Mouse (Mus musculus) layer of hippocampus, adult 11-12 months (tissue): Measurements from ENCODE around the gene Reck.

Experiments
- DNase-seq: peaks from one replicate; pipeline ENCODE4 v3.0.0; 2022; ENCODE audit warnings: low spot score

Reck gene

DNA sequence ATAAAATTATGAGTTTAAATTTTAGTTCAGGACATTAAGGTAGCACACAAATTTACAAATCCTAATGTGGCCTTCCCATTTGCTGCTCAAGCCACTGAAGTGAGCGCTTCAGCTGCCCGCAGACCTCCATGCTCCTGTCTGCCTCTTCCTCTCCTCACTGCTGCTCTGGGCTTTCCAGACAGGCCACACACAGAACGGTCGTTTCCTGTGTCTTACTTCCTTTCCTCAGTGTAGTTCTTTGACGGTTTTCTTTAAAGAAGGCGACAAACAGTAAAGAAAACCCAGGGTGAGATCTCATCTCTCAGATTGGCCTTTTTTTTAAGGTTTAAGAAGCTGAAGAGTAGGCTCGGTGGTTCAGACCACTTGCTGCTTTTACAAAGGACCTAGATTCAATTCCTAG lies 28.4 kb downstream of the Reck start:
- no peak for DNase-seq

- DNase-seq = peak; percentile 70
These were observed 31.1 kb downstream of the Reck start for GRCm38 (mm10) chr4:43906443-43906842.

DNA sequence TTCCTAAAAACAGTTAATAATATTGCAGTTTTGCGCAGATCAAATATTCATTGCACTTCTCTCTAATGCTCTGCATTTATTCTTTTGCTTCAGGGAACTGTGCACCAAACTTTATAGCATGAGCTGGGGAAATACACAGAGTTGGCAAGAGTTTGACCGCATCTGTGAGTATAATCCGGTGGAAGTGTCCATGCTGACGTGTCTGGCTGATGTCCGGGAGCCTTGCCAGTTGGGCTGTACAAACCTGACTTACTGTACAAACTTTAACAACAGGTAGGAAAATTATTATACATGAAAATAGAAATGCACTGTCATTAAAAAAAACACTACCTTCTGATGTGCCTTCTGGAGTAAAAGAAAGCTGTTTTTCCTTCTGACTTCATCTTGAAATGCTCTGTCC lies 42.9 kb downstream of the Reck start:
- no peak for DNase-seq

DNA sequence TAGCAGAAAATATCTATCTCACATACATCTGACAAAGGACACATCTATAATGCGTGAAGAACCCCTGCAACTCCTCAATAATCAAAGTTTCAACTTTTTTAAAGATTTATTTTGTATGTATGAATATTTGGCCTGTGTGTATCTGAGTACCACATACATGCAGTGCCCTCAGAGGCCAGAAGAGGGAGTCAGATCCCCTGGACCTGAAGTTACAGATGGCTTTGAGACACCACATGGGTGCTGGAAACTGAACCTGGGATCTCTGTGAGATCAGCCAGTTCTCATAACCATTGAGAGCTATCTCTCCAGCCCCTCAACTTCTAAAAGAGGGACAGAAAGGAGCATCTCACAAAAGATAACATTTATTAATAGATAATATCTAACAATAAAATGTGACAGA lies 45.3 kb downstream of the Reck start:
- no peak for DNase-seq

- DNase-seq = no peak
These were observed 49.8 kb downstream of the Reck start for GRCm38 (mm10) chr4:43925125-43925524.

- DNase-seq = peak; percentile 86
These were observed 50.4 kb downstream of the Reck start for GRCm38 (mm10) chr4:43925779-43926178.

GRCm38 (mm10) chr4:43927826-43928225 lies 52.5 kb downstream of the Reck start:
- DNase-seq = no peak

DNA sequence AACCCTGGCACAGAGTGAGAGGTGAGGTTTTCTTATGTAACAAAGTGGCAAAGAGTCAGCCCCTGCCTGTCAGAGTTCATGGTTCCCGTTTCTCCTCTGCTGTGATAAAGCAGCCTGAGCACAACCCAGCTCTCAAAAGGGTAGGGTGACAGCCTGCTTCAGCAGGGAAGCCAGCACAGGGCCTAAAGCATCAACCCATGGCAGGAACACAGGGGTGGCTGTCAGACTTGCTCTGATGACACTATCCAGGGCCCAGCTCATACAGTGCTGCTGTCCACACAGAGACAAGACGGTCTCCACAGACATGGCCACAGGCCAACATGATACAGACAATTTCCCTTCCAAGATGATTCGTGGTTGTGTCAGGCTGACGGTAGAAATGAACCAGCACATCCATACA lies 56.5 kb downstream of the Reck start:
- no peak for DNase-seq

- DNase-seq = no peak
These were observed 60.9 kb downstream of the Reck start for GRCm38 (mm10) chr4:43936186-43936585.

GRCm38 (mm10) chr4:43936749-43937674 lies 61.7 kb downstream of the Reck start:
- no peak for DNase-seq

DNA sequence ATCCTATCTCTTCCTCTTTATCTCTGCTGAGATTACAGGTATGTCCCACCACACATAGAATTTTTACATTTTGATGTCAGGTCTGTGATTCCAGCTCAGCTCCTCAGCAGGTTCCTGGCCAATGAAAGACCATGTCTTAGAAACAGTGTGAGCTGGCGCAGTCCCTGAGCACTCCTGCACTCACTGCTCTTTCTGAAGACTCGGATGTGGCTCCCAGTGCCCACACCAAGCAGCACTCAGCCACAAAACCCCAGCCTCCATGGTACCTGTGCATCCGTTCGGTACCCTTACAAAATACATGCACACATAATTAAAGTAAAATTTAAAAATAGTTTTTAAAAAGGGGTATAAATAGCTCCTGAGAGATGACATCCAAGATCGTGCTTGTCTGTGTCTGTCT lies 66.0 kb downstream of the Reck start:
- DNase-seq = no peak

DNA sequence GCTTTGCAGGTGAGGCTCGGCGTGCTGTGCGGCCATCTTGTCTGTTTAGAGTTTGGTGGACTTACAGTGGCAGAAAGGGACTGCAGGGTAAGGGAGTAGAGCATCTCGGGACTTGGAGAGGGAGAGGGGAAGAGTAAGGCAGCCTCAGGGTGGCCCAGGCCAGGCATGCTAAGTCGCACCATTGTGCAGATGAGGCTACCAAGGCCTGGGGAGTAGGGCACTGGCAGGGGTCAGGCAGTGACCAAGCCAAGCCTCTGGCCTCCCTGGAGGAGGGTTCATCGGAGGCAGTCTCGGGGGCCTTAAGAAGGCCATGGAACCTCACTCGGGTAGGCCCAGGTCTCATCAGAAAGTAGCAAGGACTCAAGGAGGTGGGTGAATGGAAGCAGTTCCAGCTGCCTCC lies 67.1 kb downstream of the Reck start:
- no peak for DNase-seq

- no peak for DNase-seq
These were observed 72.2 kb downstream of the Reck start for GRCm38 (mm10) chr4:43947571-43947970.

GRCm38 (mm10) chr4:43957292-43957845 lies 82.0 kb downstream of the Reck start, which contains the start of gene Glipr2:
Gene Glipr2, plus strand, starts transcription at chr4:43957401.
- DNase-seq = peak; percentile 69

DNA sequence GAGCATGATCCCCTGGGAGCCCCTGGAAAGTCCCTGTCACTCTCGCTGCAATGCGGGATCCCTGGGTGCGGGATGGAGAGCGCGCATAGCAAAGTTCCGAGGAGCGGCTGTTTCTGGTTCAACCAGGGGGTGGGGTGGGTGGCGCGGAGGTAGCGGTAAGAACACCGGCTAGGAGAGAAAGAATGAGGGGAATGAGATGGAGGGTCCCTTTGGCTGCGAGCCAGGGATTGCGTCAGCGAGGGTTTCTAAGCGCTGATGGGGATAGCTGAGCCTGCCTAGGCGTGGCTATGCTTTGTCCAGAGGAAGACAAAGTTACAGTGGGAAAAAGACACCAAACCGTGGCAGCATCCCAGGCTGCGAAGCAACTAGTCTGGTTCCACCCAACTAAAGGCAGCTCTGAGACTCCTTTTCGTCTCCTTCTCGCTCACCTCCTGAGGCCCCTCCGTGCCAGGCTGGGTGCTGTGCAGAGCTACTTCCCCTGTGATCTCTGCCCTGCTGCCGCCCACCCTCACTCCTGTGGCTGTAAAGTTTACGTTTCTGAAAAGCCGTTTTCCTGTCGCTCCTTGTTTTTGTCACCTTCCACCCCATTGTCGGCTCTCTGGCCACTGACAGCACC lies 82.6 kb downstream of the Reck start:
- no peak for DNase-seq

DNA sequence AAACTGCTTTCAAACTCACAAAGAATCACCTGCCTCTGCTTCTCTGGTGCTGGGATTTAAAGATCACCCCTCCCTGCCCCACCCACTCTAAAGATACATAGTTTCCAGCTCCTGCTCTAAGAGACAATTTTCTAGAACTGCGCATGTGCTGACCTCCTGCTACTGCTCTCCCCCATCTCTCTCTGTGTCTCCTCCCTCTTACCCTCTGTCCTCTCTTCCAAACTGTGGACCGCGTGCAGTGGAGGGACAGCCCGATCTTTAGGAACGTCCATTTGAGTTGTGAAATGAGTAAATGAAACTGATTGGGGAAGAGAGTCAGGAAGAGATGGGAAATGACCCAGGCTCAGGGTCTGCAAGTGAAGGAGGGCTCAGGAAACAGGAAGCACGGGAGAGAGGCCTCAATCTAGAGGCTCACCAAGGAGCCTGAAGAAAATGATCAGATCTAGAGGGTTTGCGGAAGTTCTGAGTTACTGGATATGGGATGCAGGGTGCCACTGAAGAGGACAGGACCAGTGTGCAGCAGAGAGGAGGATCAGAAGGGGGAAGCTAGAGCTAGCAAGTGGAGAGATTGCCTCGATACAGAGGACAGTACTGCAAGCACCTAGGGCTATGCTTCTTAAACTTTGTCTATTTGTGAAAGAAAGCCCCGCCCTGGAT lies 84.3 kb downstream of the Reck start:
- DNase-seq = no peak

- no peak for DNase-seq
These were observed 84.9 kb downstream of the Reck start for GRCm38 (mm10) chr4:43960207-43960606.

- no peak for DNase-seq
These were observed 89.0 kb downstream of the Reck start for GRCm38 (mm10) chr4:43964326-43964833.

- DNase-seq = no peak
These were observed 89.8 kb downstream of the Reck start for GRCm38 (mm10) chr4:43964951-43965684.

DNA sequence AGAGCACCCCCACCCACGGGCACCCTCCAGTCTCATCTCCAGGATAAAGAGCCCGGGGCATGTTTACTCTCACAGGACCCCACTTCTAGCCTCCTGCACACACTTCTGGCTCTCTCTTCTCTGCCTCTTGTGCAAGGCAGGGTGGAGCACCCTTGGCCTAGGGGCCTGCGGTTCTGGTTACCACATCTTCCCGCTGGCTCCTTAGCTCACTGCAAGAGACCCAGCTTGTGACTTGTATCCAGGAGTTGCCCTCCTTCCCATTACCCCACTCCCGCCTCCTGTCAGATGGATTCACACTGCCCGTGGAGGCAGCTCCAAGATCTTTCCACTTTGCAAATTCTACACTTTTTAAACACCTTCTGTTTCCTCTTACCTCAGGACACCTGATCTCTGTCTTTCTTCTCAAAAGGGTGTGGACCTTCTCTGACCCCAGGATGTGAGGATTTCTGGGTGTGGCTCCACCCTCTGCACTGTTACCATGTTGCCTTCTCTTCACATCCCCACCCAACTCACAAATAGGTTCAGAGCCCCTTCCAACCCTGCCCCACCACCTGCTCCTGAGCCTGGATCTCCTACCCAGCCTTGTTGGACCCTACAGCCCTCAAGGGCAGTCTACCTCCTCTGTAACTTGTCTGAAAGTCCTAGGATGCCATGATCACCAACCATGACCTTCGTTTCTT lies 90.7 kb downstream of the Reck start:
- DNase-seq = no peak

- DNase-seq = no peak
These were observed 93.3 kb downstream of the Reck start for GRCm38 (mm10) chr4:43968650-43969049.
